Mouse (Mus musculus): ENCODE results near the gene Foxo1. TPM values are rescaled to one million over a fixed set of nuclear protein-coding genes. Genes with fewer than 3 reads are reported as not detected.

Foxo1 gene
- total and polyA plus RNA-seq, 2 experiments from 2014 or later, result 3.6 to 5.8 TPM

- DNase-seq (ENCODE audit: low spot score) (no peak), ATAC-seq (ENCODE audit: low FRiP score) (no peak)
- H3K9me3 ChIP-seq (ENCODE audit: low read length), result no peaks in the 10 kb centered on the region
- H3K4me3 ChIP-seq (ENCODE audit: low read depth, low read length), result no peak overlapping the region
- no peak overlapping the region for H3K27ac ChIP-seq (ENCODE audit: low read depth, low read length)
- no peaks in the 10 kb centered on the region for H3K4me1 ChIP-seq (ENCODE audit: insufficient read depth, low read length)
- no peaks in the 10 kb centered on the region for H3K36me3 ChIP-seq (ENCODE audit: insufficient read depth, low read length)
- no peaks in the 10 kb centered on the region for H3K27me3 ChIP-seq (ENCODE audit: insufficient read depth, low read length)
- H3K9ac ChIP-seq (replicated peaks; ENCODE audit: low read length, poor library complexity, severe bottlenecking), result no peak overlapping the region
- H3K4me2 ChIP-seq (ENCODE audit: low read depth, low read length, poor library complexity, severe bottlenecking), result no peak overlapping the region
- no peak for TF ChIP-seq CTCF (IDR thresholded peaks at IDR 0.05)
- WGBS, result 84% methylated on average over 6 of the region's 6 CpGs
These were observed 32.4 kb downstream of the Foxo1 start for GRCm38 (mm10) chr3:52300517-52300916.

GRCm38 (mm10) chr3:52303301-52303700 lies 35.2 kb downstream of the Foxo1 start:
- Histone ChIP-seq H3K27me3 (ENCODE audit: insufficient read depth, low read length) (no peaks in the 10 kb centered on the region), H3K4me2 (ENCODE audit: low read depth, low read length, poor library complexity, severe bottlenecking) (no peak overlapping the region), H3K9me3 (ENCODE audit: low read length) (no peaks in the 10 kb centered on the region), H3K27ac (ENCODE audit: low read depth, low read length) (no peak overlapping the region), H3K4me1 (ENCODE audit: insufficient read depth, low read length) (no peaks in the 10 kb centered on the region), H3K9ac (replicated peaks; ENCODE audit: low read length, poor library complexity, severe bottlenecking) (no peak overlapping the region), H3K36me3 (ENCODE audit: insufficient read depth, low read length) (no peaks in the 10 kb centered on the region), H3K4me3 (ENCODE audit: low read depth, low read length) (no peak overlapping the region)
- DNase-seq (ENCODE audit: low spot score) (no peak), ATAC-seq (ENCODE audit: low FRiP score) (no peak)
- TF ChIP-seq CTCF (IDR thresholded peaks at IDR 0.05), result no peak
- 88% methylated on average over 5 of the region's 5 CpGs for WGBS

- Histone ChIP-seq H3K4me3 (ENCODE audit: low read depth, low read length) (no peak overlapping the region), H3K4me2 (ENCODE audit: low read depth, low read length, poor library complexity, severe bottlenecking) (no peak overlapping the region), H3K27me3 (ENCODE audit: insufficient read depth, low read length) (no peaks in the 10 kb centered on the region), H3K36me3 (ENCODE audit: insufficient read depth, low read length) (no peaks in the 10 kb centered on the region), H3K9me3 (ENCODE audit: low read length) (no peaks in the 10 kb centered on the region), H3K9ac (replicated peaks; ENCODE audit: low read length, poor library complexity, severe bottlenecking) (no peak overlapping the region), H3K27ac (ENCODE audit: low read depth, low read length) (no peak overlapping the region), H3K4me1 (ENCODE audit: insufficient read depth, low read length) (no peaks in the 10 kb centered on the region)
- 65% methylated on average over 5 of the region's 5 CpGs for WGBS
- no peak for TF ChIP-seq CTCF (IDR thresholded peaks at IDR 0.05)
- no peak for DNase-seq (ENCODE audit: low spot score)
- no peak for ATAC-seq (ENCODE audit: low FRiP score)
These were observed 40.6 kb downstream of the Foxo1 start for GRCm38 (mm10) chr3:52308586-52309321.

GRCm38 (mm10) chr3:52320516-52321270 lies 52.6 kb downstream of the Foxo1 start:
- Histone ChIP-seq H3K9me3 (ENCODE audit: low read length) (no peaks in the 10 kb centered on the region), H3K27ac (ENCODE audit: low read depth, low read length) (no peak overlapping the region), H3K27me3 (ENCODE audit: insufficient read depth, low read length) (no peaks in the 10 kb centered on the region), H3K36me3 (ENCODE audit: insufficient read depth, low read length) (no peaks in the 10 kb centered on the region), H3K4me2 (ENCODE audit: low read depth, low read length, poor library complexity, severe bottlenecking) (no peak overlapping the region), H3K9ac (replicated peaks; ENCODE audit: low read length, poor library complexity, severe bottlenecking) (no peak overlapping the region), H3K4me1 (ENCODE audit: insufficient read depth, low read length) (no peaks in the 10 kb centered on the region; the same call in 1 of the 2 replicates), H3K4me3 (ENCODE audit: low read depth, low read length) (no peak overlapping the region)
- no peak for TF ChIP-seq CTCF (IDR thresholded peaks at IDR 0.05)
- WGBS, result 90% methylated on average over 12 of the region's 12 CpGs
- ATAC-seq (ENCODE audit: low FRiP score) (no peak), DNase-seq (ENCODE audit: low spot score) (no peak)

GRCm38 (mm10) chr3:52322401-52323385 lies 54.6 kb downstream of the Foxo1 start:
- no peak overlapping the region for H3K4me2 ChIP-seq (ENCODE audit: low read depth, low read length, poor library complexity, severe bottlenecking)
- no peaks in the 10 kb centered on the region; the same call in 1 of the 2 replicates for H3K4me1 ChIP-seq (ENCODE audit: insufficient read depth, low read length)
- ATAC-seq (ENCODE audit: low FRiP score) (no peak), DNase-seq (ENCODE audit: low spot score) (peak; percentile 7)
- no peak overlapping the region for H3K4me3 ChIP-seq (ENCODE audit: low read depth, low read length)
- TF ChIP-seq CTCF (IDR thresholded peaks at IDR 0.05), result no peak
- H3K27me3 ChIP-seq (ENCODE audit: insufficient read depth, low read length), result no peaks in the 10 kb centered on the region
- WGBS, result 38% methylated on average over 9 of the region's 9 CpGs
- no peaks in the 10 kb centered on the region for H3K36me3 ChIP-seq (ENCODE audit: insufficient read depth, low read length)
- no peak overlapping the region for H3K9ac ChIP-seq (replicated peaks; ENCODE audit: low read length, poor library complexity, severe bottlenecking)
- no peaks in the 10 kb centered on the region for H3K9me3 ChIP-seq (ENCODE audit: low read length)
- no peak overlapping the region for H3K27ac ChIP-seq (ENCODE audit: low read depth, low read length)

Measured in midbrain, postnatal 0 days (tissue).